Mouse (Mus musculus): ENCODE measurements around the gene Gdpgp1.

- TF ChIP-seq CTCF (IDR thresholded peaks at IDR 0.05; ENCODE audit: control insufficient read depth, insufficient read depth, low read length) (no peak), POLR2A (IDR thresholded peaks at IDR 0.05; ENCODE audit: borderline replicate concordance, control insufficient read depth, low read depth, low read length) (no peak)
Observed at GRCm38 (mm10) chr7:80241661-80242060, 9.0 kb downstream of the Gdpgp1 start.

Data from bone marrow, adult 2 months (tissue).